Mouse (Mus musculus) hindbrain, embryonic 12.5 days (tissue): ENCODE results near the gene Abhd4. TPM values are rescaled to one million over a fixed set of nuclear protein-coding genes. Genes with fewer than 3 reads are reported as not detected.

ENCODE experiments used
- ATAC-seq: fragments of 200-750 bp; cut with Nextera tagmentation; 2 replicates; pipeline ENCODE4 v1.8.0; 2017; ENCODE audit warnings: moderate TSS enrichment; ENCODE audit not compliant: low FRiP score
- H3K27ac ChIP-seq: fragments of 300-500 bp; sonication (generic); 2 replicates; pipeline ENCODE4 v1.5.1; 2016; ENCODE audit warnings: mild to moderate bottlenecking
- H3K27me3 ChIP-seq: fragments of 300-500 bp; sonication (generic); 2 replicates; pipeline ENCODE4 v1.6.1; 2016; ENCODE audit warnings: mild to moderate bottlenecking
- H3K36me3 ChIP-seq: fragments of 300-500 bp; sonication (generic); 2 replicates; pipeline ENCODE4 v1.6.1; 2016; ENCODE audit warnings: mild to moderate bottlenecking
- H3K4me1 ChIP-seq: fragments of 300-500 bp; sonication (generic); 2 replicates; pipeline ENCODE4 v1.6.1; 2016
- H3K4me2 ChIP-seq: fragments of 300-500 bp; sonication (generic); replicated peaks from 2 replicates; pipeline ENCODE4 v1.6.1; 2016; ENCODE audit warnings: mild to moderate bottlenecking
- H3K4me3 ChIP-seq: fragments of 300-500 bp; sonication (generic); 2 replicates; pipeline ENCODE4 v1.5.1; 2016; ENCODE audit warnings: mild to moderate bottlenecking
- H3K9ac ChIP-seq: fragments of 300-500 bp; sonication (generic); 2 replicates; pipeline ENCODE4 v1.6.1; 2016; ENCODE audit warnings: mild to moderate bottlenecking, moderate library complexity
- H3K9me3 ChIP-seq: fragments of 300-500 bp; sonication (generic); replicated peaks from 2 replicates; pipeline ENCODE4 v1.6.1; 2016; ENCODE audit warnings: mild to moderate bottlenecking
- WGBS: fragments of 180-500 bp; shearing (Covaris S2); methylation state at CpG from one replicate; pipeline ENCODE4 v1.1.7; 2016; 5-methylcytosine and 5-hydroxymethylcytosine counted together
- polyA plus RNA-seq: library from polyadenylated mRNA; unstranded; fragments of >200 nt; fragmentation: Nextera tagmentation; extraction: Ambion mirVana; gene quantifications from 2 replicates; pipeline ENCODE4 v1.2.1, GENCODE M21; 2016

The Abhd4 gene
- polyA plus RNA-seq, 1 experiment from 2014 or later = 47.7 TPM

DNA sequence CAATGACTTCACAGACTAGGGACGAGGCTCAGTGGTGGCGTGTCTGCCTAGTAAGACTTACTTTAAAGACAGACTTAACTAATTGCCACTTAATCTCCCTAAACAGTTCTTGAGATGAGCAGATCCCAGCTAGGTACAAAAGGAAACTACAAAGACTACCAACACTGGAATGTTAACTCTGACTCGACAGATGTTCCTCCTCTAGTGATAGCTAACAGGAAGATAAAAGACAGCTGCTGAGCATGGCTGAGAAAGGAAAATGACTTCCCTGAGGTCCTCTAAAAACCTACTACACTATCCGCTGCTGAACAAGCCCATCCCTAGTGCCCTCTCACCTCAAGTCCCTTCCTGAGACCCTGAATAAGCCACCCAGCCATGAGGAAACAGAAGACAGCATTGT is 3.9 kb upstream of the Abhd4 start:
- Histone ChIP-seq H3K4me1 (peaks cover 42% of the 10 kb centered on the region), H3K4me2 (no peak overlapping the region), H3K36me3 (peaks cover 13% of the 10 kb centered on the region), H3K27me3 (no peaks in the 10 kb centered on the region), H3K4me3 (no peak overlapping the region), H3K9me3 (no peaks in the 10 kb centered on the region), H3K27ac (no peak overlapping the region), H3K9ac (no peak overlapping the region)
- 78% methylated on average over 4 of the region's 4 CpGs for WGBS
- no peak for ATAC-seq

DNA sequence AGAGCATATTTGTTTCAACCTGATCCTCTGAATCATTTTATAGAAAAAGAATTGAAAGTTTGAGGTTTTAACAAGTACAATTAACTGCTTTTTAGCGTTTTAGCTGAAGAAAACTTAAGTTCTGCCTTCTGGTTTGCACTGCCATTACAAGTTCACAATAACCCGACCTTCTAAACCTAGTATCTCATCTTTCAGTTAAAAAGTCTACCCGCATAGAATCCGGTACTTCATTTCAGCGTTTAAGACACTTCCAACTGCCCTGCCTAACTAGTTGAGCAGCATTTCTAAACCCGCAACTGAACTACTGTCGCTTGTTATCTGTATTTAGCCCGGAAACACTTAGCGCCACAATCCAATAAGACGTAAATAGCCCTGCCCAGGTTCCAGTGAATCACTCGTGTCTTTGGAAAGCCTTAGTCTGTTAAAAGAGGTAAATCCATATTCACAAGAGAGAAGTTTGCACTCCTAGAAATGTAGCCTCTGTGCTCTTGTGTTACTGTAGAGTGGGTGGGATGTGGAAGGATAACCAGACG is 748 bp downstream of the Abhd4 start:
- no peaks in the 10 kb centered on the region for H3K36me3 ChIP-seq

DNA sequence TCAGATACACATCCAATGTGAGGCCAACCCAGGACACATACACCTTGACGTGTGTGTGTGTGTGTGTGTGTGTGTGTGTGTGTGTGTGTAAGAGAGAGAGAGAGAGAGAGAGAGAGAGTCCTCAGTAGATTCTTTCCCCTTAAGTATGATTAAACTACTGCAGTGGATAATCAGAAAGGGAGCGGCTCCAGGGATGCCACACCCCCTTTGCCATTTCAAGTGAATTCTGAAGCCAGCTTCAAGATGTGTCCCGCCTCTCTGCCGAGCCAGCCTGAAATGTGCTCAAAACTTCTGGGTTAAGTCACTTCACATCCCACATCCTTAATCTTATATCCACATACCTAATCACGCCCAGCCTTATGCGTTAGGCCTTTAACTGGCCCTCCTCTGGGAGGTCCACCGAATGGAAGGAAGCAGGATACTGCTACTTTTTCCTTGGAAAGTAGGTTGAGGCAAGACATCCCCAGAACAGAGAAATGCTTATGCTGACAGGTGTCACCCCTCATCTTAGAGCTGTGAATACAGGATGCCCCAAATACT is 4.2 kb downstream of the Abhd4 start:
- no peak for ATAC-seq
- Histone ChIP-seq H3K4me2 (no peak overlapping the region), H3K9me3 (no peaks in the 10 kb centered on the region), H3K4me1 (peaks cover 25% of the 10 kb centered on the region), H3K4me3 (no peak overlapping the region), H3K9ac (no peak overlapping the region), H3K27ac (no peak overlapping the region), H3K27me3 (0 out of 2 replicates have a peak, but pooled peaks cover 3% of the 10 kb centered on the region), H3K36me3 (no peaks in the 10 kb centered on the region)
- 71% methylated on average over 7 of the region's 7 CpGs for WGBS

More for the DNA sequence above, 748 bp downstream of the Abhd4 start:
- no peak overlapping the region for H3K9ac ChIP-seq
- H3K4me3 ChIP-seq = peak overlapping the region; percentile 74
- H3K4me2 ChIP-seq = peak overlapping the region; percentile 82
- peaks cover 44% of the 10 kb centered on the region for H3K4me1 ChIP-seq
- H3K27ac ChIP-seq = no peak overlapping the region
- no peak for ATAC-seq
- no peaks in the 10 kb centered on the region for H3K27me3 ChIP-seq
- no peaks in the 10 kb centered on the region for H3K9me3 ChIP-seq
- WGBS = 74% methylated on average over 12 of the region's 12 CpGs

DNA sequence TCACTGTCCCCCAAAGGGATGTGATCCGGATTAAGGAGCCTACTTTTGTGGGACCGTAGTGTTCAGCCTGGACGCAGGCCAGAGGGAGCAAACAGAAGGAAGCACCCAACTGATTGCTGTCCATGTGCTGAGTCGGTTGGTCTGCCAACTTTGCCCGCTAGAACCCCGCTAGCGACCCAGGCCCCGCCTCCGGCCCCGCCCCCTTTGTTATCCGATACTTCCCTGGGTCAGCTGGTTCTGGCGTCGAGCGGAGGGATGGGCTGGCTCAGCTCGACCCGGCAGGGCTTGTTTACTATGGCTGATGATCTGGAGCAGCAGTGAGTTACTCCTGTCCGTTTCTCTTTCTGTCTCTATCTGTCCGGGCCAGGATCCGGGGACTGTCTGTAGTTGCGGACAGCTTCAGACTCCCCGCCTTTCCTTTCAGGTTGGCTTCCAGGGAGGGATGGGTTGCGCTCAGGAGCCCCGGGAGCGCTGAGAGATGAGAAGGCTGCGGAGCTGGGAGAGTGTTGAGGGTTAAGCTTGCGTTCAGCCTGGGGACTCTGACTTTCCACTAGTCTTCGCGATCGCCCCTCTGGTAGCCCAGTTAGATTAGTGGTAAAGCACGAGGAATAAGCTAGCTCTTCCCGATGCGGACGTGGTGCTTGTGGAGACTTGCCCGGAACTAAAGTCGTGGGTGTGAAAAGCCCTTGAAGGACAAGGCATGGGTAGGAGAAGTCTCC is 5.2 kb downstream of the Abhd4 start:
- Histone ChIP-seq H3K4me3 (peak overlapping the region; percentile 55), H3K27ac (0 out of 2 replicates have a peak overlapping the region, but pooled peaks have one; percentile 48)

DNA sequence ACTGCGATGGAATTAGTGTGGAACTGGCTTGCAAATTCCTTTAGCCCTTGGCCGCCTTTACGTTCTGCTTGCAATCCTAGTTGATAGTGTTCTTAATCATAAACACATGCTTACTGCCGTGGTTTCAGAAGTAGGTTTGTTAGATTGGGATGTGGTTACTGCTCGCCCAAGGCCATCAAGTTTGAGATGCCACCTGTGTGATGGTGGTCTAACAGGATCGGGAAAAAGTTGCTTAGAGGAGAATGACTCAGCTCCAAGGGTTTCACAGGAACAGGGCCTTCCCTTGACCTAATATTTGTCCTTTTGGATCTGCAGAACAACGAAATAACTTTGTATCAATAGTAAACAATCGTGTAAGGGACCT is 5.7 kb downstream of the Abhd4 start:
- Histone ChIP-seq H3K9me3 (no peaks in the 10 kb centered on the region), H3K27me3 (0 out of 2 replicates have a peak, but pooled peaks cover 3% of the 10 kb centered on the region), H3K36me3 (no peaks in the 10 kb centered on the region), H3K4me2 (peak overlapping the region; percentile 79), H3K4me1 (peaks cover 20% of the 10 kb centered on the region), H3K27ac (no peak overlapping the region), H3K9ac (peak overlapping the region; percentile 73), H3K4me3 (peak overlapping the region; percentile 55)
- ATAC-seq = no peak
- 28% methylated on average over 8 of the region's 8 CpGs for WGBS

More for the DNA sequence above, 5.2 kb downstream of the Abhd4 start:
- Histone ChIP-seq H3K4me1 (peaks cover 25% of the 10 kb centered on the region), H3K9me3 (no peaks in the 10 kb centered on the region), H3K9ac (peak overlapping the region; percentile 73), H3K36me3 (no peaks in the 10 kb centered on the region), H3K27me3 (0 out of 2 replicates have a peak, but pooled peaks cover 3% of the 10 kb centered on the region), H3K4me2 (peak overlapping the region; percentile 79)
- under 1% methylated on average over 35 of the region's 35 CpGs for WGBS
- peak; percentile 92 for ATAC-seq

DNA sequence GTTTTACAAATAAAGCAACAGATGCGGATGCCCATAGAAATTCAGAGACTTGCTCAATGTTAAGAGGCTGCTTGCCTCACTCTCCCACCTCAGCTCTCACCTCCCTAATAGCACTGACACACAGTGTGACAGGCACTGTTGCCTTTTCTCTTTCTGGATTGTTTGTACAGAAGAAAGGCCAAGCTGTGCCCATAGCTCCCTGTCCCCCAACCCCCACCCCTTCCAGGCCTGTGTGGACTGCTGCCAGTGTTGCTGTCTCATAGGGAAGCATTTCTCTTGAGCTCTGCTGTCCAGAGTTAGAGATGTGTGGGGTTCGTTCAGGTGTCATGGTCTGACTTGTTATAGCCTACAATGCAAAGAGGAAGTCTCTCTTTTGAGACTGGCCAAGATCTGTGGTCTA is 6.2 kb downstream of the Abhd4 start:
- Histone ChIP-seq H3K36me3 (no peaks in the 10 kb centered on the region), H3K27ac (no peak overlapping the region), H3K4me2 (peak overlapping the region; percentile 79), H3K4me1 (peaks cover 16% of the 10 kb centered on the region), H3K9ac (no peak overlapping the region), H3K9me3 (no peaks in the 10 kb centered on the region), H3K4me3 (0 out of 2 replicates have a peak overlapping the region, but pooled peaks have one; percentile 55), H3K27me3 (0 out of 2 replicates have a peak, but pooled peaks cover 3% of the 10 kb centered on the region)
- 78% methylated on average over 2 of the region's 2 CpGs for WGBS
- ATAC-seq = no peak

DNA sequence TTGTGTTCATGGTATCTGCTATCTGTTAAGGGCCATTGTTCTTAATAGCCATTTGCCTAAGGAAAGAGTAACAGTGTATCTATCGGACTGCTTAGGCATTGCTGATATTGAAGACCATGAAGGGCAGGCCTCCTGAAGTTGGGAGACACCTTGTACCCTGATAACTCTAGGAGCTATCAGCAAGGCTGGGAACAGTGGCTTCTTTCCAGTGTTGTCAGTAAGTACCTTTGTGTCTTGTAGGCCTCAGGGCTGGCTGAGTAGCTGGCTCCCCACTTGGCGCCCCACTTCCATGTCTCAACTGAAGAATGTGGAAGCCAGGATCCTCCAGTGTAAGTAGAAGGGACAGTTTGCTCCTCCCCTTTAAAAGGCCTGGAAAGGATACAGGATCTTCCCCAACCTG is 7.4 kb downstream of the Abhd4 start:
- WGBS = 90% methylated on average over 2 of the region's 2 CpGs

DNA sequence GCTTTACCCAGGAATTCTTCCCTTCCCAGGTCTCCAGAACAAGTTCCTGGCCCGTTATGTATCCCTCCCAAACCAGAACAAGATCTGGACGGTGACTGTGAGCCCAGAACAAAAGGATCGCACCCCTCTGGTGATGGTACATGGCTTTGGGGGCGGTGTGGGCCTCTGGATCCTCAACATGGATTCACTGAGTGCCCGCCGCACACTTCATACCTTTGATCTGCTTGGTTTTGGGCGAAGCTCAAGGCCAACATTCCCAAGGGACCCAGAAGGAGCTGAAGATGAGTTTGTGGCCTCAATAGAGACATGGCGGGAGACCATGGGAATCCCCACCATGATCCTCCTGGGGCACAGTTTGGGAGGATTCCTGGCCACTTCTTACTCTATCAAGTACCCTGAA is 8.6 kb downstream of the Abhd4 start:
- ATAC-seq = no peak
- no peak overlapping the region for H3K27ac ChIP-seq
- H3K9ac ChIP-seq = no peak overlapping the region
- peaks cover 5% of the 10 kb centered on the region for H3K36me3 ChIP-seq
- H3K27me3 ChIP-seq = 0 out of 2 replicates have a peak, but pooled peaks cover 3% of the 10 kb centered on the region
- H3K4me1 ChIP-seq = peaks cover 16% of the 10 kb centered on the region
- no peaks in the 10 kb centered on the region for H3K9me3 ChIP-seq
- H3K4me2 ChIP-seq = no peak overlapping the region
- WGBS = 88% methylated on average over 8 of the region's 8 CpGs
- no peak overlapping the region for H3K4me3 ChIP-seq

More for the DNA sequence above, 7.4 kb downstream of the Abhd4 start:
- Histone ChIP-seq H3K27me3 (0 out of 2 replicates have a peak, but pooled peaks cover 3% of the 10 kb centered on the region), H3K4me2 (no peak overlapping the region), H3K9ac (no peak overlapping the region), H3K36me3 (no peaks in the 10 kb centered on the region), H3K4me3 (no peak overlapping the region), H3K27ac (no peak overlapping the region), H3K9me3 (no peaks in the 10 kb centered on the region), H3K4me1 (peaks cover 16% of the 10 kb centered on the region)
- no peak for ATAC-seq

DNA sequence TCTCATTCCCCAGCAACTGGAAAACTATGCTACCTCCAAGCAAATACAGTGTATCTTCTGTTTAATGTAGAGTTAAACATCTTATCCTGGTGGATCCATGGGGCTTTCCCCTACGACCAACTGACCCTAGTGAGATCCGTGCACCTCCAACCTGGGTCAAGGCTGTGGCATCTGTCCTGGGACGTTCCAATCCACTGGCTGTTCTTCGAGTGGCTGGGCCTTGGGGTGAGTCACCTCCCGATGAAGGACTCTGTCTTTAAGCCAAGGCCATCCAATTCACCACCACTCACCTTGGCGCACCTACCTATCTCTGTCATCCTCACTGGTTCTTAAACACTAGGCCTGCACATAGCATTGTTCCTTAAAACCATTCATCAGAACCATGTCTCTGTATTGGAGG is 9.1 kb downstream of the Abhd4 start:
- Histone ChIP-seq H3K9ac (no peak overlapping the region), H3K4me1 (peaks cover 16% of the 10 kb centered on the region), H3K27ac (no peak overlapping the region), H3K36me3 (peaks cover 10% of the 10 kb centered on the region), H3K27me3 (0 out of 2 replicates have a peak, but pooled peaks cover 3% of the 10 kb centered on the region), H3K4me3 (no peak overlapping the region), H3K9me3 (no peaks in the 10 kb centered on the region), H3K4me2 (no peak overlapping the region)
- 93% methylated on average over 6 of the region's 6 CpGs for WGBS
- no peak for ATAC-seq

DNA sequence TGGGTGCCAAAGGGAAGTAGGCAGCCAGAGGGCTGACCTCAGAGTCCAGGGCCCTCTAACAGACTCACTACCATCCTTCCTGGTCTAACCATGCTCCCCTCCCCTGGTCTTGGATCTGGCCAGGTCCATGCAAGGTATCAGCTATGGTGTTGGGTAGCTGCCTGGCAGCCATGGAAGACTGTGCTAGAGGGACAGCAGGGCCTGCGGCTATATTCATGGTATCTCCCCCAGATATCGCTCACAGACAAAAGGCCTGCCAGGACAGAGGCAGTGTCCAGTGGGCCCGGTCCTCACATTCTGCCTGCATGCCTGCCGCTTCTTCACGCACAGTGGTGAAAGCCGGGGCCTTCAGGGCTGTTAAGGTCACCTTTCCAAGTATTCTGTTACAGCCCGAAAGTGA is 10.2 kb downstream of the Abhd4 start:
- 90% methylated on average over 7 of the region's 7 CpGs for WGBS

DNA sequence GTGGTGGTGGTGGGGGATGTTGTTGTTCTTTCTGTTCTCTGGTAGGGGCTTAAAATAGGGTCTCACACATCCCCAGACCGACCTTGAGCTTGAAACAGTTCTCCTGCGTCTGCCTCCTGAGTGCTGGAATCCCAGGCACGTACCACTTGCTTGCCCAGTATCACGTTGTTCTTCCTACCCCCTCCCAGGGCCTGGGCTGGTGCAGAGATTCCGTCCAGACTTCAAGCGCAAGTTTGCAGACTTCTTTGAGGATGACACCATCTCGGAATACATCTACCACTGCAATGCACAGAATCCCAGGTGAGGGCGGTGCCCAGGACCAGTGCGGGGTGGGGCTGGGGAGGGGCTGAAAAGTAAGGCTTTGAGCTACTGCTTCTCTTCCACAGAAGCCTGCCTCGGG is 11.1 kb downstream of the Abhd4 start:
- H3K9ac ChIP-seq = no peak overlapping the region
- 48% methylated on average over 10 of the region's 10 CpGs for WGBS
- H3K4me1 ChIP-seq = peaks cover 2% of the 10 kb centered on the region
- H3K9me3 ChIP-seq = no peaks in the 10 kb centered on the region
- H3K36me3 ChIP-seq = peaks cover 18% of the 10 kb centered on the region
- no peak overlapping the region for H3K27ac ChIP-seq
- H3K27me3 ChIP-seq = 0 out of 2 replicates have a peak, but pooled peaks cover 3% of the 10 kb centered on the region
- no peak overlapping the region for H3K4me3 ChIP-seq
- H3K4me2 ChIP-seq = no peak overlapping the region
- ATAC-seq = no peak

More for the DNA sequence above, 10.2 kb downstream of the Abhd4 start:
- ATAC-seq = no peak
- Histone ChIP-seq H3K9me3 (no peaks in the 10 kb centered on the region), H3K27ac (no peak overlapping the region), H3K9ac (no peak overlapping the region), H3K27me3 (0 out of 2 replicates have a peak, but pooled peaks cover 3% of the 10 kb centered on the region), H3K4me1 (peaks cover 10% of the 10 kb centered on the region), H3K4me2 (no peak overlapping the region), H3K36me3 (peaks cover 18% of the 10 kb centered on the region), H3K4me3 (no peak overlapping the region)

DNA sequence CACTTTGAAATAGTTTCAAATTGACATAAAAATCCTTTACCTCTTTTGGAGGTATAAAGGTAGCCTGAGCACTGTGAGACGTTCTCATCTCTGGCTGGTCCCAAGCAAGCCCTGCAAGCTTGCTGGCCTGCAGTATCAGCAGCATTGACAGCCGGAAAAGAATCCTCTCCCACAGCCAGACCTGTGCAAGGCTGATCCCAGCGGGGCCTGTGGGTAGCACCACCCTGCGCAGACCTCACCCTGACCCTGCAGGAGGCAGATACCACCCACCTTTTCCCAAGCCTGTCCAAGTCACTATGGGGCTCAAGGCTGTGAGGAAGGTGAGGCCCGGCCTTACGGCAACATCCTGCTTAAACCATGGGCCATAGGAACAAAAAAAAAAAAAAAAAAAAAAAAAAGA is 12.0 kb downstream of the Abhd4 start:
- H3K9ac ChIP-seq = no peak overlapping the region
- 78% methylated on average over 6 of the region's 6 CpGs for WGBS
- no peak overlapping the region for H3K27ac ChIP-seq
- H3K4me3 ChIP-seq = no peak overlapping the region
- H3K27me3 ChIP-seq = 0 out of 2 replicates have a peak, but pooled peaks cover 3% of the 10 kb centered on the region
- H3K9me3 ChIP-seq = no peaks in the 10 kb centered on the region
- no peak overlapping the region for H3K4me2 ChIP-seq
- H3K36me3 ChIP-seq = peaks cover 18% of the 10 kb centered on the region
- no peaks in the 10 kb centered on the region for H3K4me1 ChIP-seq
- ATAC-seq = no peak
